Mouse (Mus musculus) thymus, postnatal 14 days (tissue): ENCODE measurements around the gene Olfr288.

Source experiments
- DNase-seq: peaks from one replicate; pipeline ENCODE4 v3.0.0; 2021

Gene Olfr288

GRCm38 (mm10) chr15:98195442-98195841 is at the start of gene Olfr288:
TSS of gene Olfr288 (minus strand) at chr15:98195542.
- DNase-seq, result no peak

- no peak for DNase-seq
These were observed 40.1 kb upstream of the Olfr288 start for GRCm38 (mm10) chr15:98235442-98235841.

DNA sequence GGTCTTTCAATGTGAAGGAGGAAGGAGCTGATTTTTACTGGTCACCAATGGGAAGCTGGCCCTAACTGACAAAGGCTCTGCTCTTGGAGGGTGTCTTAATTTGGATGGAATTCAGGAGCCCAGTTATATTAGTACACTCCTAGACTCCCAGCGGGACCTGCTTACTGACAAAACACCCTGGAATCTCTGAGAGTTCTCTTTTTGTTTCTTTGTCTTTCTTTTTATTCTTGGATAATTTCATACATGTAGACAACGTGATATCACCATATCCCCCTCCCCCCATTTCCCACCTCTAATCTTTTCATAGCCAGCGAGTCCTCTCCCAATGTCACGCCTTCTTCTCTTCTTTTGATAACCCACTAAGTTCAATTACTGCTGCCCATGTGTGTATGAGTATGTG is 39.0 kb upstream of the Olfr288 start, which contains the start of gene Olfr286:
Gene Olfr286, minus strand, starts transcription at position 101 of the 400 bp plus-strand sequence.
- no peak for DNase-seq

DNA sequence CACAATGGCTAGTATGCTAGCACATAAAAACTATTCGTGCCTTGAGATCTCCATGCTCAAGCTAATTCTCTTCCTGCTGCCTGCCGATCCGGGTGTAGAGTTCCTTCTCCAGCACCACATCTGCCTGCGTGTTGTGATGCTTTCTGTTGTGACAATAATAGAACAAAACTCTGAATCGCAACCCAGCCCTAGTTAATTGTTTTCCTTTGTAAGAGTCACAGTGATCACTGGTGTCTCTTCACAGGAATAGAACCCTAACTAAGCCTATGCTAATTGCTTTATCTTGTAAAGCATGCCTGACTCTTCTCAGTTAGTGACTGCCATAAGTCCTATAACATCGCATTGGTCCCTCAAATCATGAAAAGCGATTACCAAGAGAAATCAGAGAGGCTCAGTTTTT is 30.8 kb upstream of the Olfr288 start:
- DNase-seq, result no peak

- DNase-seq, result no peak
These were observed 30.3 kb upstream of the Olfr288 start for GRCm38 (mm10) chr15:98225610-98226009.

GRCm38 (mm10) chr15:98222377-98222776 is 27.0 kb upstream of the Olfr288 start:
- no peak for DNase-seq

- no peak for DNase-seq
These were observed 25.5 kb upstream of the Olfr288 start, which contains the start of the genes Gm44579 and Olfr287 for GRCm38 (mm10) chr15:98220877-98221276. TSS of gene Gm44579 (minus strand) at chr15:98220977. TSS of gene Olfr287 (minus strand) at chr15:98221056.

GRCm38 (mm10) chr15:98214130-98214529 is 18.8 kb upstream of the Olfr288 start:
- no peak for DNase-seq

- DNase-seq, result no peak
These were observed 18.1 kb upstream of the Olfr288 start for GRCm38 (mm10) chr15:98213336-98213870.

DNA sequence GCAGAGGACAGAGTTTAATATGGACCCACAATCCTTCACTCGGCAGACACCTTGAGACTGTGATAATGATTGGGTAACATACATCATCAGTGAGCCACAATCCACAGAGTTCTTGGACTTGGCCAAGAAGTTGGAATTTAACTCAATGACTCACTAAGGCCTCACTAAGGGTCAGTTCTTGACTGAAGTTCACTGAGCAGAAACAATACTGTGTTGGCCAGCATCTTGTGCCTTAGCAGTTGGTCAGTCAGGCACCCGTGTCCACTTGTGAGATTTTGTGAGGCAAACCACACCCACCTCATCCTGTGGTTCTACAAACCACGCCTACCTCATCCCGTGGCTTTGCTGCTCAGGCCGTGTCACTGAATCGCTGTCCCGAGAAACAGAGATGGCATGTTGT is 14.3 kb upstream of the Olfr288 start:
- DNase-seq, result no peak

- no peak for DNase-seq
These were observed 10.9 kb downstream of the Olfr288 start for GRCm38 (mm10) chr15:98184456-98184855.

- DNase-seq, result no peak
These were observed 13.3 kb downstream of the Olfr288 start for GRCm38 (mm10) chr15:98181856-98182570.

DNA sequence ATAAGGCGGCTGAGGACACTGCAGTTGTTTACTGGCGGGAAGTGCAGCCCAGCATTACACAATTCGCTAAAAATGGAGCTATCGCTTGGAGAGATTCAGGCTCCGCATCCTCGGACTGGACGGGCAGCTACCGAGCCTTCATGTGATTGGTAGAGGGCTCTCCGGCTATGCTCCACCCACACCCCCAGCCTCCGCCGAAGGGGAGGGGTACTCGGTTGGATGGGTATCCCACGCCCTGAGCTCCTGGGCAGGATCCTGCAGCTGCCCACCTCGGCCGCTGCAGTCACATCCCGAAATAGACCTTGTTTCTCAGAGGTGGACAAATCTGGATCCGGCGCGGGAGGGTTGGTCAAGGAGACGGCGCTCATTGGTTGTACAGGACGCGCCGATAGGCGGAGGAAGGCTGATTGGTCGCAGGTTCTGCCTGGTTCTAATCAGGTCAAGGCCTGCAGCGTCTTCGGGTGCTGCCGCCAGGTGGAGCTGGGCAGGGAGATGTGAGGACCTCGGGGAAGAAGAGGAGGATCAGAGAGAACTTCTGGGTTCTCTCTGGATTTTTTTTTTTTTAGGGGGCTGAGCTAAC is 14.1 kb downstream of the Olfr288 start:
- DNase-seq, result peak; percentile 81

DNA sequence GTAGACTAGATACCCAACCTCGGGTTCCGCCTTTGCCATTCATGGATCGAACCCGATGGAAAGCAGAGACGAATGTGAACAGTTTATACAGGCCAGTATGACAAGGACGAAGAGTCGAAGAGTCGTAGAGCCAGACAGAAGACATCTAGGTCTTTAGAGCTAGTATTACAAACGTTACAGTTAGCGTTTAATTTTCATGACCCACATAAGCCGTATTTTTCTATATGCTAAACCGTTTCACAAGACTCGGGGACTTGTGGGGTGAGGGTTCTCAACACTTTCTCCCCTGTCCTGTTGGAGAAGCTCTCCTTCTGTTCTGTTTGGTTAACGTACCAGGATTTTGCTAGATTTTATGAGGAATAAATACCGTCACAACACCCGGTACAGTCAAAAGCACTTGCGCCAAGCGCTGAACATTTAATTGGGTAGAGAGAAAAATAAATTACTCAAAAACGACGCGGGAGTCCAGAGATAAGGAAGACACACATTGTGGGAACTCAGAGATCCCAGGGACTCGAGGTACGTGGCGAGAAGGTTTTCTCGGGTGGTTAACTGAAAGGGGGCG is 14.7 kb downstream of the Olfr288 start:
- DNase-seq, result no peak

GRCm38 (mm10) chr15:98177320-98177719 is 18.0 kb downstream of the Olfr288 start:
- DNase-seq, result no peak

- DNase-seq, result peak; percentile 14
These were observed 21.5 kb downstream of the Olfr288 start for GRCm38 (mm10) chr15:98173821-98174220.

- DNase-seq, result no peak
These were observed 23.2 kb downstream of the Olfr288 start for GRCm38 (mm10) chr15:98172113-98172512.

- DNase-seq, result no peak
These were observed 24.4 kb downstream of the Olfr288 start for GRCm38 (mm10) chr15:98170917-98171316.

- no peak for DNase-seq
These were observed 25.0 kb downstream of the Olfr288 start for GRCm38 (mm10) chr15:98170365-98170764.

- peak; percentile 4 for DNase-seq
These were observed 26.7 kb downstream of the Olfr288 start for GRCm38 (mm10) chr15:98168622-98169004.

DNA sequence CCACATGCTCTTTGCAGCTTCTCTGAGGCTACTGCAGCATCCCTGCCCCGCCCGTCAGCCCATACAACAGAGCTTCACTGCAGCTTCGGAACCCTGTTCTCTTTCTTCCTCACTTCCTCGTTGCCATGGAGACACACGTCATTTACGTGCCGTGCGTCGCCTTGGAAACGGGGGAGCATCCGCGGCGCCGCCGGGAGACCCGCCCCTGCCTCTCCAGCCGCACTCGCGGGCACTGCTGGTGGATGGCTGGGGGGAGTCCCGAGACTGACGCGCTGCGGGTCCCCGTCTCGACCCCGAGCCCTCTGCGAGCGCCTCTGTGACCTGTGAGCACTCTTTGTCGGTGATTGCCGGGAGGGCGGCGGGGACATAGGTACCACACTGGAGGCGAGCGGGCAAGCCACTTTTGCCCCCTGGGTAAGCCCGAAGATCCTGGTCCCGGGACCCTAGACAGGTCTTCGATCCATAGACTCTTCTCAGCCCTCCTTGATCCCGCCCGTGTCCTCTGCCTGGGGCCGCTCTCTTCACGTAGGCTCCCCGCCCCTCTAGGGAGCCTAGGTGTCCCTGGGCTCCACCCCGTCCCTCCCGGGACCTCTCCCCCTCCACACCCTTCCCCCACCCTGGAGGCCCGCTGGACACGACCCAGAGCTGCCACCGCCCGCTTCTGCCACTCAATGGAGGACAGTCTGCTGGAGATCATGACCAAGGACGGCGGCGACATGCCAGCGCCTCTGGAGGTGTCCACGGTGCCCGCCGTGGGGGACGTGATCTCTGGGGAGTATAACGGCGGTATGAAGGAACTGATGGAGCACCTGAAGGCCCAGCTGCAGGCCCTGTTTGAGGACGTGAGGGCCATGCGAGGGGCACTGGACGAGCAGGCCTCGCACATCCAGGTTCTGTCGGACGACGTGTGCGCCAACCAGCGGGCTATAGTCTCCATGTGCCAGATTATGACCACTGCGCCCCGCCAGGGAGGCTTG is 27.4 kb downstream of the Olfr288 start:
- DNase-seq, result peak; percentile 82

DNA sequence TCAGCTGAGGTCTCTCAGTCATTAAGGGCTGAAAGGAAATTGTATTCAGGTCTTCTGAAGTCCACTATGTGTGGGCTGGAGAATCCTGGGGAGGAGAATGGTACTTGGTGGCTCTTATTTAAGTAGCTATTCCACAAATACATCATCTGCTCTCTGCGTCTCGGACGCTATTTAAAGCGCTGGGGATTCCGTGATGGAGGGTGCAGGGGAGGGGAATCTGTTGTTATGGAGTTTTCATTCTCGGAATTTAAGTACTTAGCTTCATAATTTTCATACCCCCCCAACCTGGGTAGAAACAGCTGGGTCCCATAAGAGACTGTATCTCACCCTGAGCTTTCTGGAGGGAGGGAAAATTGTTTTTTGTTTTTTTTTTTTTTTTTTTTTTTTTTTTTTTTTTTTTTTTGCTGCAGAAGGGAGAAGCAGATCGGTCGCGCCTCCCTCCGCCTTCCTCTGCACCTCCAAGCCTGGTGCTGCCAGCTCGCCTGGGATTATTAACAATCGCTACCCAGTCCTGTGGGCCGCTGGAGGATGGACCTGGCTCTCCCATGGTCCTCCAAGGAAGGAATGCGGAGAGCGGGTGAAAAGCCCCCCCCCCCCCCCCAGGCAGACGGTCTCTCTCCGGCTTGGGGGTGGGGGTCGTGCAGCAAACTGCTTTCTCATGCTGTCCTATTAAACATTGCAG is 28.2 kb downstream of the Olfr288 start, which contains the start of gene Ccdc184:
Gene Ccdc184, plus strand, starts transcription at position 196 of the 682 bp plus-strand sequence.
- DNase-seq, result no peak
